Mouse (Mus musculus) intestine, embryonic 14.5 days (tissue): ENCODE measurements around the gene Neto2. TPM values are rescaled to one million over a fixed set of nuclear protein-coding genes. Genes with fewer than 3 reads are reported as not detected.
"Not testable (repeated sequence)": the region's sequence is repeated elsewhere in the genome, so short reads cannot be mapped to it uniquely, and the experiment has no call there.

Experiments used
- ATAC-seq: fragments of 200-750 bp; cut with Nextera tagmentation; replicated peaks from 2 replicates; pipeline ENCODE4 v1.8.0; 2017; ENCODE audit warnings: low read depth, moderate number of reproducible peaks, moderate TSS enrichment, moderate library complexity; ENCODE audit not compliant: low FRiP score, low TSS enrichment
- DNase-seq: peaks from one replicate; pipeline ENCODE4 v3.0.0-alpha.2; 2018; ENCODE audit warnings: low spot score
- H3K27ac ChIP-seq: fragments of 300-500 bp; sonication (generic); 2 replicates; pipeline ENCODE4 v1.5.1; 2014; ENCODE audit warnings: low read depth, mild to moderate bottlenecking, control low read depth
- H3K27me3 ChIP-seq: fragments of 300-500 bp; sonication (generic); replicated peaks from 2 replicates; pipeline ENCODE4 v1.6.1; 2014; ENCODE audit warnings: low read length, control low read depth; ENCODE audit not compliant: control insufficient read depth, insufficient read depth
- H3K36me3 ChIP-seq: fragments of 300-500 bp; sonication (generic); 2 replicates; pipeline ENCODE4 v1.6.1; 2014; ENCODE audit warnings: low read length, control low read depth; ENCODE audit not compliant: control insufficient read depth, insufficient read depth
- H3K4me1 ChIP-seq: fragments of 300-500 bp; sonication (generic); replicated peaks from 2 replicates; pipeline ENCODE4 v1.6.1; 2014; ENCODE audit warnings: low read length, control low read depth, mixed read lengths; ENCODE audit not compliant: control insufficient read depth, insufficient read depth
- H3K4me2 ChIP-seq: fragments of 300-500 bp; sonication (generic); 2 replicates; pipeline ENCODE4 v1.6.1; 2014; ENCODE audit warnings: low read length
- H3K4me3 ChIP-seq: fragments of 300-500 bp; sonication (generic); 2 replicates; pipeline ENCODE4 v1.5.1; 2014; ENCODE audit warnings: low read depth, low read length, control low read depth, mixed read lengths
- H3K9ac ChIP-seq: fragments of 300-500 bp; sonication (generic); 2 replicates; pipeline ENCODE4 v1.6.1; 2014; ENCODE audit warnings: mild to moderate bottlenecking, low read length
- H3K9me3 ChIP-seq: fragments of 300-500 bp; sonication (generic); 2 replicates; pipeline ENCODE4 v1.6.1; 2016; ENCODE audit warnings: low read length, control low read depth; ENCODE audit not compliant: control insufficient read depth
- WGBS: fragments of 180-500 bp; shearing (Covaris S2); extraction: QIAGEN DNeasy Blood & Tissue Kit; methylation state at CpG from one replicate; pipeline ENCODE4 v1.1.7; 2014; 5-methylcytosine and 5-hydroxymethylcytosine counted together
- polyA plus RNA-seq: library from polyadenylated mRNA; unstranded; fragments of >200 nt; fragmentation: Nextera tagmentation; extraction: Ambion mirVana; gene quantifications from 2 replicates; pipeline ENCODE4 v1.2.1, GENCODE M21; 2014

The Neto2 gene
- polyA plus RNA-seq, 1 experiment from 2014 or later, result 13.9 TPM

DNA sequence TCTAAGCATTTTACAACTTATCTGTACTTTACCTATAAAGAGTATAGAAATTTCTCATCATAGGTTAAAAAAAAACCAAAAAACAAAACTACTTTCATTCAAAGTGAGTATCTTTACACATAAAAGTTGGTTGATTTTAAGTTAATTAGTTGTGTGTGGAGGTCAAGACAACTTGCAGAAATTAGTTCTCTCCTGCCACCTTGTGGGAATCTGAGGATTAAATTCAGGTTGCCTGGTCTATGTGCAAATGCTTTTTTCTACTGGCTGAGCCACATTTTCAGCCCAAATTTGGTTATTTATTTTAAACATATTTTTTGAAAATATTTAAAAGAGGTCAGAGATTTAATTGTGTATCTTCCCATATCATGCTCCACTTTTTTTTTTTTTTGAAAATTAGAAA lies 35.6 kb downstream of the Neto2 start:
- H3K9me3 ChIP-seq, result no peaks in the 10 kb centered on the region
- no peak overlapping the region for H3K27ac ChIP-seq
- DNase-seq (no peak), ATAC-seq (no peak)
- no peaks in the 10 kb centered on the region for H3K4me1 ChIP-seq
- no peak overlapping the region for H3K9ac ChIP-seq
- H3K36me3 ChIP-seq, result 0 out of 2 replicates have a peak, but pooled peaks cover 4% of the 10 kb centered on the region
- no peak overlapping the region for H3K4me2 ChIP-seq
- no peak overlapping the region for H3K4me3 ChIP-seq
- H3K27me3 ChIP-seq, result no peaks in the 10 kb centered on the region

DNA sequence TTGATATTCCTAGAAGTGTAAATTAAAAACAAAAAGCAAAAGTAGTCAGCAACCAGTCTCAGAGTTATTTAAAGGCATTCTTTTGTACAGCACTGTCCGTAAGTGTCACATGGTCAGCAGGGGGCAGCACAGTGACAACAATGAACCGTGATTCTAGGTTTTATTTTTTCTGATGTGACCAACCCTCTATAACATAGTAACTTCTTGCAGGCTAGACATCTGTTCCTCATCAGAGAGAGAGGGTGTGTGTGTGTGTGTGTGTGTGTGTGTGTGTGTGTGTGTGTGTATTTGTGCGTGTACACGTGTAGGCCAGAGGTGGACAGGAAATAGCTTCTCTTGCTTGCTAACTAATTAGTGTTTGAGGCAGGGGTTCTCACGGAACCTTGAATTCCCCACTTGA lies 38.7 kb downstream of the Neto2 start:
- DNase-seq (peak; percentile 58), ATAC-seq (no peak)
- H3K9me3 ChIP-seq, result no peaks in the 10 kb centered on the region

DNA sequence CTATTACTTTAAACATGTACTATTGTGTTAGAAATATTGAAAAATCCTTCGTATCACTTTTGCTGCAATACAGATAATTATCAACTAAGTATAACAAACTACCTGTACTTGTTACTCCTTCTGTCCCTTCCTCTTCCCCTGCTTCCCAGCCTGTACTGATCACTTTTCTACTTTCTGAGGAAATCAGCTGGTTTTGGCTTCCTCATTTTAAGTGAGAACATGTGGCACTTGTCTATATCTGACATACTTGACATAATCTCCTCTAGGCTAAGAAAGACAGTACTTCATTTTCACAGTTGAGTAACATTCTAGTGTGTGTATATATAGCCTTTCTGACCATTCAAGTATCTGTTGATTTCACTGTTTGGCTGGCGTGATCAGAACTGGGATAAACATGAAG lies 49.5 kb downstream of the Neto2 start:
- DNase-seq, result no peak
- no peak for ATAC-seq
- 85% methylated on average over 2 of the region's 2 CpGs for WGBS

More for the DNA sequence above, 38.7 kb downstream of the Neto2 start:
- 64% methylated on average over 5 of the region's 5 CpGs for WGBS
- Histone ChIP-seq H3K36me3 (0 out of 2 replicates have a peak, but pooled peaks cover 4% of the 10 kb centered on the region), H3K27ac (no peak overlapping the region), H3K4me3 (no peak overlapping the region), H3K9ac (no peak overlapping the region), H3K27me3 (no peaks in the 10 kb centered on the region), H3K4me1 (no peaks in the 10 kb centered on the region), H3K4me2 (no peak overlapping the region)

DNA sequence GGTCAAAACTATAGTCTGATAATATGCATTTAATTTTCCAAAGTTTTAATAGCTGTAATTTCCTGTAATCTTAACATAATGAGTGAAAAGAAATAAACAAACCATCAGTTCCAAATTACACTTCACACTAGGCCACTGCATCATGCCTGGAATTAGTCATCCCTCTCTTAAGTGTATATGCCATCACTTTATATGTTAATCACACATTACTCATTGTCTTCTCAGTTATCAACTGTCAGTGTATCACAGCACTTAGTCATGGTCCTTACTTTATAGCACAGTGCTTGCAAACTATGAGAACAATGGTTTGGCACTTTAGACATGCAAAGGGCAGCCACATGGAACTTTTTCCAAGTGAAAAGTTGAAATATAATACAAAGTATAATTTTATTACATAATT lies 52.2 kb downstream of the Neto2 start:
- no peak overlapping the region for H3K4me3 ChIP-seq
- DNase-seq, result no peak
- no peak for ATAC-seq
- H3K4me2 ChIP-seq, result no peak overlapping the region
- no peaks in the 10 kb centered on the region for H3K4me1 ChIP-seq
- H3K27ac ChIP-seq, result no peak overlapping the region
- H3K36me3 ChIP-seq, result peaks cover 24% of the 10 kb centered on the region
- no peaks in the 10 kb centered on the region for H3K9me3 ChIP-seq
- no peaks in the 10 kb centered on the region for H3K27me3 ChIP-seq
- no peak overlapping the region for H3K9ac ChIP-seq

More for the DNA sequence above, 49.5 kb downstream of the Neto2 start:
- Histone ChIP-seq H3K4me3 (no peak overlapping the region), H3K9me3 (no peaks in the 10 kb centered on the region), H3K9ac (no peak overlapping the region), H3K4me1 (no peaks in the 10 kb centered on the region), H3K27ac (no peak overlapping the region), H3K36me3 (peaks cover 10% of the 10 kb centered on the region; the same call in 1 of the 2 replicates), H3K4me2 (no peak overlapping the region), H3K27me3 (no peaks in the 10 kb centered on the region)

DNA sequence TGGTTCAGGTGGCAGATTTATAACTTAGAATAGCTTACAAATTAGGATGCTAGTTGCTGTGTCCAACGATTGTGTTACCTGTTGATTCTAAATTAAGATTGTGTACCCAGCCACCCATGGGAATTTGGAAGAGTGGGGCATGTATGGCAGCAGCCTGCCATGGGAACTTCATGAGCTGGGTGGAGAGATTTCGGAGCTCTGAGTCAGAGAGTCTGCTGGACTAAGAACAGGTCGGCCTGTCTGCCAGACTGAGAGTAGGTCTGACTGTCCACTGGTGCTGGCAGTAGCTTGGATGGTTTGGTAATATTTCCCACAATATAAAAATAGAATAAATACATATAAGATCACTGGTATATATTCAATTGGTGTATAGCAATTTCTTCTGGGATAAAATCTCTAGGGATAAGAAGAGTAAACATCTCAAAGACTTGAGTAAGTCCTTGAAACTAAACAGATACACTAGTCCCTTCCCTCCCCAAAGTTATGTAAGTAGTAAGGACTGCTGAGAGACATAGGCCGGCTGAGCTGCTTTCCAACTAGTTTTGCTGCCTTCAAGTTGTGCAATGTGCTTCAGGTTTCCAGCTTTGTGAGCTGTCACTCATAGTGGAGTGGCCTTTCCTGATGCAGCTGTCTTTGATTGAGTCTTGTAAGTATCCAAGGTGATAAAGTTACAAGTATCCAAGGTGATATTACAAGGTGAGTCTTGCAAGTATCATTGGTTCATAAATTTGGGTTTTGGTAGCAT lies 55.6 kb downstream of the Neto2 start:
- Histone ChIP-seq H3K4me1 (no peaks in the 10 kb centered on the region), H3K27ac (no peak overlapping the region), H3K9ac (no peak overlapping the region), H3K4me2 (no peak overlapping the region), H3K9me3 (no peaks in the 10 kb centered on the region), H3K36me3 (peaks cover 32% of the 10 kb centered on the region), H3K4me3 (no peak overlapping the region), H3K27me3 (no peaks in the 10 kb centered on the region)
- WGBS, result 85% methylated on average over 4 of the region's 4 CpGs
- DNase-seq (no peak), ATAC-seq (no peak)

DNA sequence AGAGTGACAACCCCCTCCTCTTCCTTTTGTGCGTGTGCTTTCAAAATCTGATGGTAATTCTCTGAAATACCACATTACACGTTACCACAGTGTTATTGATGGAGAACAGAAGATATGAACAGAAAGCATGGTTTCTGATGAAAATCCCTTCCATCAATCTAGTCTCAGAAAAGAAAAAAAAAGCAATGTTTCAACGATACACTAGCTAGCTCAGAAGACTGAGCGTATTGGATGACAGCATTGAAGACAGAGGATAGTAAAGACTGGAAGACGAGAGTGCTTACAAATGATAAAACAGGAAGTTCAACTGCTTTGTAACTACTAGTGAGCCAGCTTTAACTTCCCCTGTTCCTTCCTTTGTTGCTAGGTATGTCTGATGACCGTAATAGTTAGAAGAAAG lies 76.3 kb downstream of the Neto2 start:
- no peaks in the 10 kb centered on the region for H3K27me3 ChIP-seq
- no peaks in the 10 kb centered on the region for H3K9me3 ChIP-seq
- 0 out of 2 replicates have a peak, but pooled peaks cover 3% of the 10 kb centered on the region for H3K36me3 ChIP-seq
- ATAC-seq, result no peak
- no peak overlapping the region for H3K9ac ChIP-seq
- H3K27ac ChIP-seq, result no peak overlapping the region
- no peak overlapping the region for H3K4me3 ChIP-seq
- H3K4me2 ChIP-seq, result no peak overlapping the region
- DNase-seq, result no peak
- no peaks in the 10 kb centered on the region for H3K4me1 ChIP-seq
- 91% methylated on average over 6 of the region's 6 CpGs for WGBS

DNA sequence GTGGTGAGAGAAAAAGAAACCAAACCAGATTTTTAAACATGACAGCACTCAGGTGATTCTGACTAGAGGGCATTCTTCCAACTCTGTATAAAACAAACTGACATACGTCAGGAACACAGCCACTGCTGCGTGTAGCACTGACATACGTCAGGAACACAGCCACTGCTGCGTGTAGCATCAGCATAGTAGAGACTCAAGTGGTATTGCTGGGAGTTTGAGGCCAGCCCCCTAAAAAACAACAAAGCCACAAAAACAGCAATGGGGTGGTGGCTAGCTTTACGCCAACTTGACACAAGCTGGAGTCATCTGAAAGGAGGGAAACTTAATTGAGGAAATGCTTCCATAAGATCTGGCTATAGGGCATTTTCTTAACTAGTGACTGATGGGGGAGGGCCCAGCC lies 77.5 kb downstream of the Neto2 start:
- Histone ChIP-seq H3K9me3 (no peaks in the 10 kb centered on the region), H3K4me3 (no peak overlapping the region), H3K36me3 (0 out of 2 replicates have a peak, but pooled peaks cover 3% of the 10 kb centered on the region), H3K4me1 (no peaks in the 10 kb centered on the region), H3K27me3 (no peaks in the 10 kb centered on the region), H3K9ac (no peak overlapping the region), H3K27ac (no peak overlapping the region), H3K4me2 (no peak overlapping the region)
- WGBS, result 83% methylated on average over 5 of the region's 5 CpGs
- no peak for DNase-seq
- no peak for ATAC-seq

DNA sequence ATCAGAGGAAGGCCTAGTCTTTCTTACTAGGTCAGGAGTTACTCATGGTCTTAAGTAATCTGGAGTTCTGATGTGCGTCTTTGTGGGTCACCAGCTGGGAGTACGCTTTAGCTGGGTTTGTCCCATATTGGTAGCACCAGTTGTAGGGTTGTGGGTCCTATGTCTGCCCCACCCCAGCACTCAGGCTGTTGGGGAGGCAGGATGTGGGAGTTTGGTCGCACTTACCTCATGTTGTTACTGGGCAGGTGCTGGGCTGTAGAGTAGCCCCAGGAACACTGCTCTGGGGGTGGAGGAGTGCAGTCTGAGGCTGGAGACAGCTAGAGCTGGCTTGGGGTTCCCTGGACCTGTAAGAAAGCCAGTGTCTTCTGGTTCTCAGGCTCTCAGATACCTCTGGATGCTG lies 81.9 kb downstream of the Neto2 start:
- H3K4me3 ChIP-seq, result no peak overlapping the region
- 0 out of 2 replicates have a peak, but pooled peaks cover 1% of the 10 kb centered on the region for H3K36me3 ChIP-seq
- no peak for DNase-seq
- H3K9ac ChIP-seq, result no peak overlapping the region
- 82% methylated on average over 3 of the region's 3 CpGs for WGBS
- H3K4me2 ChIP-seq, result no peak overlapping the region
- H3K9me3 ChIP-seq, result peaks cover 6% of the 10 kb centered on the region; the same call in 1 of the 2 replicates
- no peaks in the 10 kb centered on the region for H3K27me3 ChIP-seq
- no peak for ATAC-seq
- H3K27ac ChIP-seq, result no peak overlapping the region
- no peaks in the 10 kb centered on the region for H3K4me1 ChIP-seq

DNA sequence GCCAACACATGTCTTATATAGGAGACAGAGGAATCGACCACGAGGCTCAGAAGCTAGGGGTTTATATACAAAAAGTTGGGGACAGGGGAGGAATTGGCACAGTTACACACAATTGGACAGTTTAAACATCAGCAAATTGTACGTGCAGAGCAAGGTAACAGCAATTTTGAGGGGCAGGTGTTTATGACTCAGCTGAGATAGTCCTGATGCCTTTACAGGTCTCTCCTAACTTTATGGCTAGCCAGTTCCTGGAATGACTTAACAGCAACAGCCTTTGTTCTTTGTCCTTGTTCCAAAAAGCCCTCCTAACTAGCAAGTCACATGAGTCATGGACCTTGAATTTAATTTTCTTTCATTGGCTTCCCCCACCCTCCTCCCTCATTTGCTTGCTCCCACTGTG lies 83.6 kb downstream of the Neto2 start:
- not testable (repeated sequence) for ATAC-seq

More for the DNA sequence above, 83.6 kb downstream of the Neto2 start:
- not testable (repeated sequence) for H3K27me3 ChIP-seq, H3K9me3 ChIP-seq, H3K4me1 ChIP-seq, DNase-seq, H3K4me3 ChIP-seq, H3K9ac ChIP-seq, H3K4me2 ChIP-seq, H3K36me3 ChIP-seq, H3K27ac ChIP-seq
- WGBS, result 92% methylated on average over 3 of the region's 3 CpGs
